In the genomic region with DNA sequence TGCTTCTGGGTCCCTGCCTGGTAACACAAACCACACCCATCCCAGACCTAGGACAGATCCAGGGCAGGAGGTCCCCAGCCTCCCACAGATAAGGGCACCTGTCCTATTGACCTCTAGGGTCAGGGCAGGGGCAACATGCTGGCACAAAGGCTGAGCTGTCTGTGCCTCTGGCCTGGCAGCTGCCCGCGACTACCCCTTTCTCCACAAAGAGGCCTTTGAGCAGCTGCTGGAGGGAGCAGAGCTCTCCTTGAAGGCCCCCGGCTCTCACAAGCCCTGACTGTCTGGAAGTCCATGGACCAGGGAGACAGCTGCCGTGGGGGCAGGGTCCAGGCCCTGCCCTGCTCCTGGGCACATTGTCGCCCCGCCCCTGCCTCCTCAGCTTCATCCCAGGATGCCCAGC, we compare ENCODE assay signal across 8 mouse cellular contexts. TPM values are rescaled to one million over a fixed set of nuclear protein-coding genes. Genes with fewer than 3 reads are reported as not detected.
DNase-seq lines count a peak whose midpoint lies in the region.
"Had no signal": no experiment of that assay in that cellular context is flagged by ENCODE, and none has a peak within 500 bp of the region (broad histone marks: within the 10 kb centered on the region; RNA-seq: fewer than 3 reads in every experiment).

No protein-coding gene starts in this region.

- peak; percentile 67 for DNase-seq in right cerebral cortex, adult 18-20 months
- no peak for DNase-seq in right cerebral cortex, adult 2 months (ENCODE audit: low spot score in 2 of 2)
- peak; percentile 47 for DNase-seq in gastrocnemius, postnatal 25 days
- DNase-seq in layer of hippocampus, adult 9-11 months, result peak; percentile 87
- peak; percentile 36 to 38 for DNase-seq in right cerebral cortex, postnatal 36 days (ENCODE audit: low spot score in 2 of 2)
- no peak for DNase-seq in ovary, adult 18-20 months (ENCODE audit: low spot score)
- DNase-seq in natural killer cell, adult 2 months (ENCODE audit: low spot score in 2 of 2), result no peak
- DNase-seq: cerebellum, adult 18-20 months had no signal

RNA-seq across cellular contexts. Expression of a gene that starts 49.7 kb away (rescaled TPM):
- under 1 TPM; 0.31 to 0.35 TPM for total RNA-seq in gastrocnemius, postnatal 25 days (2021)

RNA-seq across cellular contexts. Expression of a gene that starts 50.9 kb away (rescaled TPM):
- 10 to 100 TPM; 48.4 to 48.5 TPM for total RNA-seq in gastrocnemius, postnatal 25 days (2021)

Comparison
In these comparisons a context has a peak if more than half of its experiments do, and no peak if none do; other contexts are left out.
1. DNase-seq: peak in right cerebral cortex, adult 18-20 months (single experiment), gastrocnemius, postnatal 25 days (single experiment), layer of hippocampus, adult 9-11 months (single experiment) and right cerebral cortex, postnatal 36 days (2 of 2); none in right cerebral cortex, adult 2 months (0 of 2), ovary, adult 18-20 months (single experiment) and natural killer cell, adult 2 months (0 of 2).